In genomic region chr5:45669234-45669597, GRCm38 (mm10) we compare ENCODE assay signal across 8 mouse cellular contexts. TPM values are rescaled to one million over a fixed set of nuclear protein-coding genes. Genes with fewer than 3 reads are reported as not detected.
A peak's percentile ranks its signal among the peaks of the same experiment; 100 is the strongest.
DNase-seq lines count a peak whose midpoint lies in the region; ATAC-seq and TF ChIP-seq lines count a peak whose summit lies in the region.

No protein-coding gene starts in this region.

- no peak for DNase-seq in heart, postnatal 25 days (ENCODE audit: low spot score)
- no peak for DNase-seq in ES-E14 (ENCODE audit: low read depth, low spot score)
- no peak for DNase-seq in embryo, embryonic 9.5 days (ENCODE audit: extremely low spot score)
- no peak for DNase-seq in urinary bladder, adult 2 months (ENCODE audit: low spot score)
- no peak for DNase-seq in thymus, adult 18-20 months

- H3K27ac ChIP-seq in heart, embryonic 11.5 days (ENCODE audit: low read depth, low read length): peak overlapping the region; percentile 79
- H3K27ac ChIP-seq in ES-E14 (ENCODE audit: insufficient read depth, low read depth, low read length, poor library complexity, severe bottlenecking): peak overlapping the region; percentile 3
- peak overlapping the region; percentile 83 for H3K27ac ChIP-seq in forebrain, embryonic 16.5 days (ENCODE audit: low read length)
- peak overlapping the region; percentile 29 for H3K27ac ChIP-seq in macrophage

- intact Hi-C loops in heart, postnatal 25 days (cut with DNase I): loop anchor here (5.0 kb wide), 1 partner anchor 177 kb away; the partner anchor contains the start of gene Lap3

- under 1% methylated on average over 27 of the region's 27 CpGs for WGBS in heart, embryonic 11.5 days (ENCODE audit: insufficient replicate concordance)
- WGBS in forebrain, embryonic 16.5 days: under 1% methylated on average over 27 of the region's 27 CpGs
- WGBS in macrophage (ENCODE audit: missing documents): under 1% methylated on average over 20 of the region's 27 CpGs

- no peaks in the 10 kb centered on the region for H3K9me3 ChIP-seq in heart, embryonic 11.5 days (replicated peaks; ENCODE audit: control insufficient read depth, low read length)
- H3K9me3 ChIP-seq in ES-E14 (ENCODE audit: control insufficient read depth, insufficient read depth, low read depth, low read length): no peaks in the 10 kb centered on the region
- H3K9me3 ChIP-seq in forebrain, embryonic 16.5 days (ENCODE audit: control insufficient read depth, low read length): no peaks in the 10 kb centered on the region

- peak overlapping the region; percentile 91 for H3K9ac ChIP-seq in heart, embryonic 11.5 days (ENCODE audit: low read depth, low read length)
- H3K9ac ChIP-seq in ES-E14 (ENCODE audit: insufficient read depth, low read depth, low read length, poor library complexity, severe bottlenecking): peak overlapping the region; percentile 93
- H3K9ac ChIP-seq in forebrain, embryonic 16.5 days (replicated peaks; ENCODE audit: low read depth, low read length): peak overlapping the region; percentile 80

- no peaks in the 10 kb centered on the region for H3K36me3 ChIP-seq in heart, embryonic 11.5 days (ENCODE audit: control insufficient read depth, insufficient read depth, low read length)
- H3K36me3 ChIP-seq in ES-E14 (ENCODE audit: control insufficient read depth, insufficient read depth, low read length, poor library complexity, severe bottlenecking) (no peaks in the 10 kb centered on the region), macrophage (ENCODE audit: inconsistent target) (no peaks in the 10 kb centered on the region)
- H3K36me3 ChIP-seq in forebrain, embryonic 16.5 days (ENCODE audit: control insufficient read depth, insufficient read depth): no peaks in the 10 kb centered on the region

- peak overlapping the region; percentile 82 for H3K4me2 ChIP-seq in heart, embryonic 11.5 days
- peak overlapping the region; percentile 86 for H3K4me2 ChIP-seq in forebrain, embryonic 16.5 days (ENCODE audit: low read length)

- H3K4me3 ChIP-seq in heart, embryonic 11.5 days (ENCODE audit: low read depth, low read length): peak overlapping the region; percentile 69
- H3K4me3 ChIP-seq in ES-E14 (ENCODE audit: insufficient read depth in 1 of 2, low read depth in 1 of 2, low read length in 2 of 2, poor library complexity in 1 of 2, severe bottlenecking in 1 of 2) (peak overlapping the region; percentile 82 to 85), macrophage (ENCODE audit: inconsistent target) (peak overlapping the region; percentile 81)
- H3K4me3 ChIP-seq in forebrain, embryonic 16.5 days (replicated peaks; ENCODE audit: low read length): peak overlapping the region; percentile 92

- ATAC-seq in heart, embryonic 11.5 days (replicated peaks; ENCODE audit: insufficient number of reproducible peaks, low FRiP score, low TSS enrichment): peak; percentile 39
- ATAC-seq in forebrain, embryonic 16.5 days: no peak

- in situ Hi-C loops in ES-E14 (cut with MboI; ENCODE audit: low sequenced_read_pairs in 2 of 2, unreplicated experiment in 2 of 2): loop anchor here in 1 of 2 experiments (10.0 kb wide), 1 partner anchor 194 kb away; no protein-coding TSS in a partner anchor

- H3K27me3 ChIP-seq in heart, embryonic 11.5 days (ENCODE audit: control insufficient read depth, insufficient read depth, low read length): no peaks in the 10 kb centered on the region
- H3K27me3 ChIP-seq in forebrain, embryonic 16.5 days (replicated peaks; ENCODE audit: control insufficient read depth, insufficient read depth, low read length): no peaks in the 10 kb centered on the region

- H3K4me1 ChIP-seq in heart, embryonic 11.5 days (ENCODE audit: control insufficient read depth, insufficient read depth, low read length): peaks cover 3% of the 10 kb centered on the region; the same call in 1 of the 2 replicates
- peaks cover 0 to 5% of the 10 kb centered on the region in 2 experiments; a peak in 1 of 4 replicates for H3K4me1 ChIP-seq in ES-E14 (ENCODE audit: control insufficient read depth in 2 of 2, insufficient read depth in 2 of 2, low read length in 2 of 2, poor library complexity in 1 of 2)
- peaks cover 9% of the 10 kb centered on the region for H3K4me1 ChIP-seq in forebrain, embryonic 16.5 days (replicated peaks; ENCODE audit: control insufficient read depth, insufficient read depth, low read length)

- H3K79me2 ChIP-seq in macrophage (ENCODE audit: inconsistent target): peaks cover 21% of the 10 kb centered on the region

TF ChIP-seq in ES-E14, 5 proteins besides CTCF, POLR2A, EP300 and RAD21:
- no peak for TF ChIP-seq ZNF384 (IDR thresholded peaks at IDR 0.05; ENCODE audit: low read depth, low read length)
- no peak for TF ChIP-seq CHD2 (IDR thresholded peaks at IDR 0.05; ENCODE audit: low read depth, low read length)
- TF ChIP-seq ZC3H11A (IDR thresholded peaks at IDR 0.05; ENCODE audit: borderline replicate concordance, low read depth, low read length): no peak
- TF ChIP-seq HCFC1 (IDR thresholded peaks at IDR 0.05; ENCODE audit: borderline replicate concordance, insufficient read depth, low read length): no peak
- TF ChIP-seq MAFK (IDR thresholded peaks at IDR 0.05; ENCODE audit: insufficient read depth, low read depth, low read length): no peak

RNA-seq across cellular contexts. Expression of gene Ncapg, which starts 0.5 kb away (rescaled TPM):
- 39.6 and 43.1 TPM in 2 replicates for polyA plus RNA-seq in heart, embryonic 11.5 days (2014; fragmentation: Nextera tagmentation; extraction: Ambion mirVana)
- under 1 TPM; 0.60 to 0.61 TPM for total RNA-seq in heart, postnatal 25 days (2021)
- total RNA-seq in ES-E14 (2012; rRNA removed): 51.8 and 63.5 TPM in 2 replicates
- polyA plus RNA-seq in forebrain, embryonic 16.5 days (2015; fragmentation: Nextera tagmentation; extraction: Ambion mirVana): 21.0 and 27.2 TPM in 2 replicates
- total RNA-seq in macrophage (2018; cell fraction: chromatin; rRNA removed): 10 to 100 TPM in 8 of 26 experiments, 1 to 10 TPM in 18; 1.3 to 35.6 (median 7.8) TPM
- 1 to 10 TPM in 23 of 26 experiments, under 1 TPM in 3; 0.88 to 3.0 (median 1.3) TPM for total RNA-seq in macrophage (2018; cell fraction: cytosol; rRNA removed)
- 10 to 100 TPM in 1 of 26 experiments, 1 to 10 TPM in 24, under 1 TPM in 1; 0.83 to 22.3 (median 4.1) TPM for total RNA-seq in macrophage (2018; cell fraction: nucleus; rRNA removed)
- polyA plus RNA-seq in macrophage (2018): 0.63 to 5.7 TPM (median 4.9 TPM) in 3 replicates
- 0.97 and 1.2 TPM in 2 replicates for polyA plus RNA-seq in urinary bladder, adult 2 months (2012; rRNA removed)

RNA-seq across cellular contexts. Expression of gene Fam184b, which starts 29.8 kb away (rescaled TPM):
- 0.06 and 0.39 TPM in 2 replicates for polyA plus RNA-seq in heart, embryonic 11.5 days (2014; fragmentation: Nextera tagmentation; extraction: Ambion mirVana)
- under 1 TPM in 1 of 2 experiments, not detected in 1; 0.08 TPM for total RNA-seq in heart, postnatal 25 days (2021)
- total RNA-seq in ES-E14 (2012; rRNA removed): 0.42 and 0.45 TPM in 2 replicates
- 4.0 and 5.0 TPM in 2 replicates for polyA plus RNA-seq in forebrain, embryonic 16.5 days (2015; fragmentation: Nextera tagmentation; extraction: Ambion mirVana)
- not detected for total RNA-seq in macrophage (2018; cell fraction: chromatin; rRNA removed)
- not detected for total RNA-seq in macrophage (2018; cell fraction: cytosol; rRNA removed)
- total RNA-seq in macrophage (2018; cell fraction: nucleus; rRNA removed): not detected
- polyA plus RNA-seq in macrophage (2018): not detected in 3 replicates
- 0.01 and 0.03 TPM in 2 replicates for polyA plus RNA-seq in urinary bladder, adult 2 months (2012; rRNA removed)

Comparison
In these comparisons a context has a peak if more than half of its experiments do, and no peak if none do; other contexts are left out.
1. H3K27ac ChIP-seq: peak in every context shown above with its lines; median percentile 83 in forebrain, embryonic 16.5 days; 79 in heart, embryonic 11.5 days; 29 in macrophage; 3 in ES-E14.